Mouse (Mus musculus): ENCODE results near the gene Birc7. TPM values are rescaled to one million over a fixed set of nuclear protein-coding genes. Genes with fewer than 3 reads are reported as not detected.

The Birc7 gene
- polyA plus RNA-seq, 1 experiment, result 0.26 TPM

DNA sequence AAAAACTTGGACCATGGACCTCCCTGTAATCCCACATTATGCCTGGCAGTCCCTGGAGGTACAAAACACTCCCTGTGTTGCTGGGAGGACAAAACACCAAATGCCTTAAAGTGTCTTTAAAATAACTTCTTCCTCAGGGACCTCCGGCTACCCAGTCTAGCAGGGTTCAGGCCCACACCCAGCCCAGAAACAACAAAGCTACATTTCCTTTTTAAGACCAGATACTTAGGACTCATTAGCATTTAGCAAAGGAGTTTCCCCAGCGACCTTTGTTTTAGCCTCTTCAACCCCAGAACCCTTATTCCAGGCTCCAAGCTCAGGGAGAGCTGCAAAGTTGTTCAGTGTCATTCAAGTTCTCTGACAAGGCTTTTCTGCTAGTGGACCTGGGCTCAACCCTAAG, 24.8 kb downstream of the Birc7 start:
- TF ChIP-seq POLR2A (IDR thresholded peaks at IDR 0.05; ENCODE audit: borderline replicate concordance, extremely low read depth, insufficient read depth, insufficient read length, poor library complexity, severe bottlenecking) (no peak), CTCF (IDR thresholded peaks at IDR 0.05; ENCODE audit: borderline replicate concordance, extremely low read depth, insufficient read depth, insufficient read length) (no peak)
- peak; percentile 61 for DNase-seq (ENCODE audit: low read depth)

- peak; percentile 97 for DNase-seq (ENCODE audit: low read depth)
- TF ChIP-seq CTCF (IDR thresholded peaks at IDR 0.05; ENCODE audit: borderline replicate concordance, extremely low read depth, insufficient read depth, insufficient read length) (peak; percentile 16; the same call in 1 of the 2 replicates), POLR2A (IDR thresholded peaks at IDR 0.05; ENCODE audit: borderline replicate concordance, extremely low read depth, insufficient read depth, insufficient read length, poor library complexity, severe bottlenecking) (peak; percentile 26; the same call in 1 of the 2 replicates)
These were observed 25.5 kb downstream of the Birc7 start, which contains the start of gene Nkain4 for GRCm38 (mm10) chr2:180954061-180955047. Nkain4 (minus strand) TSS chr2:180954699.

DNA sequence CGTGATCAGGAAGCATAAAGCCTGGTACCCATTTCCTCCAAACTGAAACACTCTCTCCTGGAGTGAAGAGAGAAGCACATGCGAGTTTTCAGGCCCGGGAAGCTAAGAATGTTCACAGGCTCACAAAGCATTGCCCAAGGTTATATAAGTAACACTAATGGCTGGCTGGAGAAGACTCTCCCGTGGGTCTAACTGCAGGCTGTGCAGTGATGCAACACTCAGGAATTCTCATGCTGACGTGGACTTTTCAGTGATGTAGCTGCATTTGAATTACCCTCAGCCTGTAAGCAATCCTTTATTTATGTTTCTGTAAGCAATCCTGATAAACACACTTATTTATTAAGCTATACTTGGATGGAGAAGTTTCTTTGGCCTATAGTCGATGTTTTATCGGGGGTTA, 30.8 kb downstream of the Birc7 start:
- TF ChIP-seq POLR2A (IDR thresholded peaks at IDR 0.05; ENCODE audit: borderline replicate concordance, extremely low read depth, insufficient read depth, insufficient read length, poor library complexity, severe bottlenecking) (no peak), CTCF (IDR thresholded peaks at IDR 0.05; ENCODE audit: borderline replicate concordance, extremely low read depth, insufficient read depth, insufficient read length) (no peak)

DNA sequence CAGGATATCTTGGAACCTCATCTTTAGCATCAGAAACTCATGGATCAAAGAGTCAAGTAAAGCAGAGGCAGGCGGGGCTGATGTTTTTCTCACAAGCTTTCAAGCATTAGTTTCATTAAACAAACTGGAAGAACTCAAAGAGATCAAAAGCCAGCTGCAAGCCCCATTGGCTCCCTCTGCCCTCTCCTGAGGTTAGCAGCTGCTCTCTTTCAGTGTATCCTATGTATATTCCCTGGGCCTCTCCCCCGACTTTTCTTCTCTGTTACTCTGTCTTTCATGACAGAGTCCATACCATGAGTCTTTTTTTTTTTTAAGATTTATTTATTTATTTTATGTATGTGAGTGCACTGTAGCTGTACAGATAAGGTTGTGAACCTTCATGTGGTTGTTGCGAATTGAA, 31.4 kb downstream of the Birc7 start:
- no peak for DNase-seq (ENCODE audit: low read depth)
- no peak for TF ChIP-seq CTCF (IDR thresholded peaks at IDR 0.05; ENCODE audit: borderline replicate concordance, extremely low read depth, insufficient read depth, insufficient read length)
- TF ChIP-seq POLR2A (IDR thresholded peaks at IDR 0.05; ENCODE audit: borderline replicate concordance, extremely low read depth, insufficient read depth, insufficient read length, poor library complexity, severe bottlenecking), result no peak

More for the DNA sequence above, 30.8 kb downstream of the Birc7 start:
- no peak for DNase-seq (ENCODE audit: low read depth)

GRCm38 (mm10) chr2:180962616-180963308, 33.9 kb downstream of the Birc7 start:
- DNase-seq (ENCODE audit: low read depth), result no peak
- no peak for TF ChIP-seq POLR2A (IDR thresholded peaks at IDR 0.05; ENCODE audit: borderline replicate concordance, extremely low read depth, insufficient read depth, insufficient read length, poor library complexity, severe bottlenecking)

GRCm38 (mm10) chr2:180963956-180964355, 35.1 kb downstream of the Birc7 start:
- TF ChIP-seq POLR2A (IDR thresholded peaks at IDR 0.05; ENCODE audit: borderline replicate concordance, extremely low read depth, insufficient read depth, insufficient read length, poor library complexity, severe bottlenecking), result no peak
- peak; percentile 94 for TF ChIP-seq CTCF (IDR thresholded peaks at IDR 0.05; ENCODE audit: borderline replicate concordance, extremely low read depth, insufficient read depth, insufficient read length)
- peak; percentile 76 for DNase-seq (ENCODE audit: low read depth)

DNA sequence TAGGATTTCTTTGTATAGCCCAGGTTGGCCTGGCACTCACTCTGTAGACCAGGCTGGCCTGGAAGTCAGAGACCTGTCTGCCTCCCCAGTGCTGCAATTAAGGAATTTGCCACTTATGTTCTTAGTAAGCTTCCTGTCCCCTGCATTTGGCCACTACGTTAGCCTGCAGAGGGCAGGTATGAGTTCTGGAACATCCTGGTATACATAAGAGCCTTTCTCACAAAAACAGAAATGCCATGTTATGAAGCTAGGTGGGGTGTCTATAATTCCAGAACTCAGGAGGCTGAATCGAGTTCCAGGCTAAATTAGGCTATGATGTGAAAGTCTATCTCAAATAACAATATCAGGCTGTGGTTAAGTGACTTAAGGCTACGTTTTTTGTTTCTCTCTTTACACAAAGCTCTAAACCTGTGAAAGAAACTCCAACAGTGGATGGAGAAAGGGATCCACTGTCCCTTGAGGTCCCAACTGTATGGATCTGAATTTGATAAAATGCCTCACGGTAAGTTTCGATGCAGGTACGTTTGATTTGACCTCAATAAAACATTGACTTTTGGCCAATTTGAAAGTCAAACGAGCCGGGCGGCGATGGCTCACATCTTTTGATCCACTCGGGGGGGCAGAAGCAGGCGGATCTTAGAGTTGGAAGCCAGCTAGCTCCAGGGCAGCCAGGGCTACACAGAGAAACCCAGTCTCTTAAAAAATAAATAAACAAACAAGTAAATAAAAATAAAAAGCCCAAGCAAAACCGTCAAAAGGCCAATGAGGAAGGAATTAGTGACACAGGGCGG, 37.5 kb downstream of the Birc7 start:
- TF ChIP-seq CTCF (IDR thresholded peaks at IDR 0.05; ENCODE audit: borderline replicate concordance, extremely low read depth, insufficient read depth, insufficient read length) (no peak; the same call in 1 of the 2 replicates), POLR2A (IDR thresholded peaks at IDR 0.05; ENCODE audit: borderline replicate concordance, extremely low read depth, insufficient read depth, insufficient read length, poor library complexity, severe bottlenecking) (no peak)
- peak; percentile 61 for DNase-seq (ENCODE audit: low read depth)

GRCm38 (mm10) chr2:180967010-180967763, 38.4 kb downstream of the Birc7 start, which contains the start of gene Arfgap1:
Arfgap1 (plus strand) TSS chr2:180967225.
- peak; percentile 96 for DNase-seq (ENCODE audit: low read depth)
- no peak for TF ChIP-seq CTCF (IDR thresholded peaks at IDR 0.05; ENCODE audit: borderline replicate concordance, extremely low read depth, insufficient read depth, insufficient read length)
- peak; percentile 59; the same call in 1 of the 2 replicates for TF ChIP-seq POLR2A (IDR thresholded peaks at IDR 0.05; ENCODE audit: borderline replicate concordance, extremely low read depth, insufficient read depth, insufficient read length, poor library complexity, severe bottlenecking)

DNA sequence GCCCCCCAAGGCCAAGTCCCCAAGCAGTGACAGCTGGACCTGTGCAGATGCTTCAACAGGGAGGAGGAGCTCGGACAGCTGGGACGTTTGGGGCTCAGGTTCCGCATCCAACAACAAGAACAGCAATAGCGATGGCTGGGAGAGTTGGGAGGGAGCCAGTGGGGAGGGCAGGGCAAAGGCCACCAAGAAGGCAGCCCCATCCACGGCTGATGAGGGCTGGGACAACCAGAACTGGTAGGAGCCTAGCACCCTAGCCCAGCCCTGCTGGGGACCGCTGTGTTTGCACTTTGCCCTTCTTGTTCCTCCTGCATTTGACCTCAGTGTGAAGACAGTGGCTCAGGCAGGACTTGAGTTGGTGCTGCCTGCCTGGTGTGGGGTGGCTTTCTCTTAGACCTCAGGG, 52.3 kb downstream of the Birc7 start:
- TF ChIP-seq POLR2A (IDR thresholded peaks at IDR 0.05; ENCODE audit: borderline replicate concordance, extremely low read depth, insufficient read depth, insufficient read length, poor library complexity, severe bottlenecking), result no peak
- no peak for TF ChIP-seq CTCF (IDR thresholded peaks at IDR 0.05; ENCODE audit: borderline replicate concordance, extremely low read depth, insufficient read depth, insufficient read length)
- DNase-seq (ENCODE audit: low read depth), result no peak

Other genes starting within 250 kb of the Birc7 start
- 24.9 and 31.0 TPM in 2 replicates for gene Dido1, start 219.0 kb upstream of the Birc7 start, polyA plus RNA-seq (2012; rRNA removed)
- 62.8 and 64.7 TPM in 2 replicates for gene Gid8, start 218.9 kb upstream of the Birc7 start, polyA plus RNA-seq (2012; rRNA removed)
- gene Slc17a9, start 203.8 kb upstream of the Birc7 start, polyA plus RNA-seq (2012; rRNA removed), result 0.83 and 0.85 TPM in 2 replicates
- gene Bhlhe23, start 152.1 kb upstream of the Birc7 start, polyA plus RNA-seq (2012; rRNA removed), result 8.5 and 10.6 TPM in 2 replicates
- 67.0 and 68.5 TPM in 2 replicates for gene Ythdf1, start 8.1 kb upstream of the Birc7 start, polyA plus RNA-seq (2012; rRNA removed)
- gene Nkain4, start 25.7 kb downstream of the Birc7 start, polyA plus RNA-seq (2012; rRNA removed), result 63.1 and 66.1 TPM in 2 replicates
- gene Arfgap1, start 38.2 kb downstream of the Birc7 start, polyA plus RNA-seq (2012; rRNA removed), result 104 and 109 TPM in 2 replicates
- gene Col20a1, start 57.5 kb downstream of the Birc7 start, polyA plus RNA-seq (2012; rRNA removed), result 0.98 and 1.2 TPM in 2 replicates
- gene Chrna4, start 114.5 kb downstream of the Birc7 start, polyA plus RNA-seq (2012; rRNA removed), result 14.8 and 42.9 TPM in 2 replicates
- 64.8 and 105 TPM in 2 replicates for gene Kcnq2, start 206.3 kb downstream of the Birc7 start, polyA plus RNA-seq (2012; rRNA removed)
- 85.1 and 133 TPM in 2 replicates for gene Eef1a2, start 228.0 kb downstream of the Birc7 start, polyA plus RNA-seq (2012; rRNA removed)